Mouse (Mus musculus): Measurements from ENCODE around the gene Yy1. TPM values are rescaled to one million over a fixed set of nuclear protein-coding genes. Genes with fewer than 3 reads are reported as not detected.

Gene Yy1
- total and polyA plus RNA-seq, 3 experiments: 34.9 to 62.4 (median 52.1) TPM

GRCm38 (mm10) chr12:108812463-108812862, 19.7 kb downstream of the Yy1 start:
- no peak overlapping the region for H3K27ac ChIP-seq (ENCODE audit: control insufficient read depth, low read depth, low read length)
- TF ChIP-seq MEF2A (IDR thresholded peaks at IDR 0.05; ENCODE audit: extremely low read depth, insufficient replicate concordance, low read depth, low read length, poor library complexity, severe bottlenecking): no peak
- TF ChIP-seq TCF12 (IDR thresholded peaks at IDR 0.05; ENCODE audit: low read depth, low read length): no peak
- TF ChIP-seq TBP (IDR thresholded peaks at IDR 0.05; ENCODE audit: low read depth, low read length): no peak
- TF ChIP-seq E2F4 (IDR thresholded peaks at IDR 0.05; ENCODE audit: borderline replicate concordance, low read depth, low read length): no peak
- TF ChIP-seq USF1 (IDR thresholded peaks at IDR 0.05; ENCODE audit: low read depth, low read length): no peak
- TF ChIP-seq POLR2AphosphoS2 (IDR thresholded peaks at IDR 0.05; ENCODE audit: low read length): no peak
- no peak for TF ChIP-seq POLR2AphosphoS5 (IDR thresholded peaks at IDR 0.05; ENCODE audit: borderline replicate concordance, low read depth, low read length)
- TF ChIP-seq GATA1 (IDR thresholded peaks at IDR 0.05; ENCODE audit: low read depth, low read length): no peak
- no peak for TF ChIP-seq MYC (IDR thresholded peaks at IDR 0.05; ENCODE audit: low read depth, low read length)
- no peak for TF ChIP-seq ELF1 (IDR thresholded peaks at IDR 0.05; ENCODE audit: low read depth, low read length)
- no peak for TF ChIP-seq ETS1 (IDR thresholded peaks at IDR 0.05; ENCODE audit: low read depth, low read length)
- TF ChIP-seq EP300 (IDR thresholded peaks at IDR 0.05; ENCODE audit: low read depth in 1 of 2, low read length in 2 of 2): no peak
- TF ChIP-seq MXI1 (IDR thresholded peaks at IDR 0.05; ENCODE audit: low read depth, low read length): no peak
- no peak for TF ChIP-seq ZKSCAN1 (IDR thresholded peaks at IDR 0.05; ENCODE audit: low read depth, low read length)
- H3K79me2 ChIP-seq (ENCODE audit: control insufficient read depth, insufficient read depth, low read length, poor library complexity): peaks cover 63% of the 10 kb centered on the region
- DNase-seq (ENCODE audit: low read depth, low spot score): no peak
- no peak overlapping the region for H3K9ac ChIP-seq (ENCODE audit: control insufficient read depth, low read depth, low read length, poor library complexity, severe bottlenecking)
- H3K27me3 ChIP-seq (ENCODE audit: control insufficient read depth in 1 of 2, insufficient read depth in 2 of 2, low read length in 2 of 2): no peaks in the 10 kb centered on the region
- no peaks in the 10 kb centered on the region for H3K9me3 ChIP-seq (replicated peaks; ENCODE audit: insufficient read depth, low read length)
- peaks cover 9 to 19% of the 10 kb centered on the region in 2 experiments for H3K4me1 ChIP-seq (ENCODE audit: control insufficient read depth in 1 of 2, insufficient read depth in 2 of 2, low read length in 2 of 2)
- no peak overlapping the region for H3K4me3 ChIP-seq (ENCODE audit: control insufficient read depth in 1 of 2, insufficient read depth in 1 of 2, low read depth in 2 of 2, low read length in 2 of 2)
- peaks cover 16 to 45% of the 10 kb centered on the region in 2 experiments for H3K36me3 ChIP-seq (ENCODE audit: control insufficient read depth in 1 of 2, insufficient read depth in 2 of 2, low read length in 2 of 2)

GRCm38 (mm10) chr12:108814470-108814869, 21.7 kb downstream of the Yy1 start:
- H3K9me3 ChIP-seq (replicated peaks; ENCODE audit: insufficient read depth, low read length): no peaks in the 10 kb centered on the region
- H3K27ac ChIP-seq (ENCODE audit: control insufficient read depth, low read depth, low read length): no peak overlapping the region
- no peak overlapping the region for H3K9ac ChIP-seq (ENCODE audit: control insufficient read depth, low read depth, low read length, poor library complexity, severe bottlenecking)
- TF ChIP-seq USF2 (IDR thresholded peaks at IDR 0.05; ENCODE audit: borderline replicate concordance in 1 of 2, insufficient read depth in 1 of 2, low read depth in 1 of 2, low read length in 2 of 2) (no peak), E2F4 (IDR thresholded peaks at IDR 0.05; ENCODE audit: borderline replicate concordance, low read depth, low read length) (no peak), ZKSCAN1 (IDR thresholded peaks at IDR 0.05; ENCODE audit: low read depth, low read length) (no peak), RCOR1 (IDR thresholded peaks at IDR 0.05; ENCODE audit: low read depth, low read length) (no peak), MAX (IDR thresholded peaks at IDR 0.05; ENCODE audit: low read length) (no peak), NELFE (IDR thresholded peaks at IDR 0.05; ENCODE audit: low read depth, low read length) (no peak), RAD21 (IDR thresholded peaks at IDR 0.05; ENCODE audit: low read depth, low read length) (no peak), JUND (IDR thresholded peaks at IDR 0.05; ENCODE audit: low read depth, low read length) (no peak), MYB (IDR thresholded peaks at IDR 0.05; ENCODE audit: low read depth, low read length) (no peak), CHD2 (IDR thresholded peaks at IDR 0.05; ENCODE audit: low read length) (no peak), ELF1 (IDR thresholded peaks at IDR 0.05; ENCODE audit: low read depth, low read length) (no peak)
- H3K79me2 ChIP-seq (ENCODE audit: control insufficient read depth, insufficient read depth, low read length, poor library complexity): peaks cover 45% of the 10 kb centered on the region
- no peaks in the 10 kb centered on the region for H3K27me3 ChIP-seq (ENCODE audit: control insufficient read depth in 1 of 2, insufficient read depth in 2 of 2, low read length in 2 of 2)
- no peaks in the 10 kb centered on the region; a peak in 3 of 4 replicates for H3K4me1 ChIP-seq (ENCODE audit: control insufficient read depth in 1 of 2, insufficient read depth in 2 of 2, low read length in 2 of 2)
- no peak overlapping the region for H3K4me3 ChIP-seq (ENCODE audit: control insufficient read depth in 1 of 2, insufficient read depth in 1 of 2, low read depth in 2 of 2, low read length in 2 of 2)
- DNase-seq (ENCODE audit: low read depth, low spot score): no peak
- peaks cover 0 to 36% of the 10 kb centered on the region in 2 experiments; a peak in 3 of 4 replicates for H3K36me3 ChIP-seq (ENCODE audit: control insufficient read depth in 1 of 2, insufficient read depth in 2 of 2, low read length in 2 of 2)
